Mouse (Mus musculus) kidney, embryonic 16.5 days (tissue): ENCODE results near the gene Ebf1. TPM values are rescaled to one million over a fixed set of nuclear protein-coding genes. Genes with fewer than 3 reads are reported as not detected.

Experiments used
- ATAC-seq: fragments of 200-750 bp; cut with Nextera tagmentation; 2 replicates; pipeline ENCODE4 v1.8.0; 2017; ENCODE audit warnings: moderate TSS enrichment; ENCODE audit not compliant: low FRiP score, low TSS enrichment
- H3K27ac ChIP-seq: fragments of 300-500 bp; sonication (generic); 2 replicates; pipeline ENCODE4 v1.5.1; 2014; ENCODE audit warnings: low read length
- H3K27me3 ChIP-seq: fragments of 300-500 bp; sonication (generic); 2 replicates; pipeline ENCODE4 v1.6.1; 2014; ENCODE audit warnings: low read length, control low read depth, mixed read lengths; ENCODE audit not compliant: insufficient read depth
- H3K36me3 ChIP-seq: fragments of 300-500 bp; sonication (generic); 2 replicates; pipeline ENCODE4 v1.6.1; 2014; ENCODE audit warnings: low read length, control low read depth, mixed read lengths; ENCODE audit not compliant: insufficient read depth
- H3K4me1 ChIP-seq: fragments of 300-500 bp; sonication (generic); 2 replicates; pipeline ENCODE4 v1.6.1; 2014; ENCODE audit warnings: low read length, control low read depth, mixed read lengths; ENCODE audit not compliant: insufficient read depth
- H3K4me2 ChIP-seq: fragments of 300-500 bp; sonication (generic); replicated peaks from 2 replicates; pipeline ENCODE4 v1.6.1; 2014; ENCODE audit warnings: low read depth, low read length
- H3K4me3 ChIP-seq: fragments of 300-500 bp; sonication (generic); 2 replicates; pipeline ENCODE4 v1.5.1; 2014; ENCODE audit warnings: mild to moderate bottlenecking, low read length
- H3K9ac ChIP-seq: fragments of 300-500 bp; sonication (generic); replicated peaks from 2 replicates; pipeline ENCODE4 v1.6.1; 2014; ENCODE audit warnings: low read length
- H3K9me3 ChIP-seq: fragments of 300-500 bp; sonication (generic); 2 replicates; pipeline ENCODE4 v1.6.1; 2016; ENCODE audit warnings: low read length, control low read depth
- WGBS: fragments of 180-500 bp; shearing (Covaris S2); extraction: QIAGEN DNeasy Blood & Tissue Kit; methylation state at CpG from one replicate; pipeline ENCODE4 v1.1.7; 2014; 5-methylcytosine and 5-hydroxymethylcytosine counted together
- polyA plus RNA-seq: library from polyadenylated mRNA; unstranded; fragments of >200 nt; fragmentation: Nextera tagmentation; extraction: Ambion mirVana; gene quantifications from 2 replicates; pipeline ENCODE4 v1.2.1, GENCODE M21; 2015

Gene Ebf1
- polyA plus RNA-seq, 1 experiment from 2014 or later, result 24.1 TPM

DNA sequence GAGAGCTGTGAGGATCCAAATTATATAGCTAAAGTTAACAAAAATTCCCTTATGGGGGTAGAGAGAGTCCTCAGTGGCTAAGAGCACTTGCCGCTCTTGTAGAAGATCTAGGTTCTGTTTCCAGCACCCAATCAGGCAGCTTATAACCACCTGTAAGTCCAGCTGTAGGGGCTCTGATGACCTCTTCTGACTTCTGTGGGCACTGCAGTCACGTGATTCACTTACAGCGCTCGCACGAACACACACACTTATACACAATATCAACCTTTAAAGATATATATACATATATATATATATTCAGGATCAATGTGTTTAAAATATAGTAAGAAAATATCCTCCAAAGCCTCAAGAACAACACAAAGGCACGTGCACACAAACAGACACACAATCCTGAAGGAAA, 24.1 kb upstream of the Ebf1 start:
- ATAC-seq, result no peak
- H3K27me3 ChIP-seq, result no peaks in the 10 kb centered on the region
- no peak overlapping the region for H3K9ac ChIP-seq
- H3K9me3 ChIP-seq, result no peaks in the 10 kb centered on the region
- no peaks in the 10 kb centered on the region for H3K4me1 ChIP-seq
- WGBS, result 96% methylated on average over 6 of the region's 6 CpGs
- H3K4me2 ChIP-seq, result no peak overlapping the region
- no peak overlapping the region for H3K4me3 ChIP-seq
- H3K36me3 ChIP-seq, result no peaks in the 10 kb centered on the region
- H3K27ac ChIP-seq, result no peak overlapping the region

DNA sequence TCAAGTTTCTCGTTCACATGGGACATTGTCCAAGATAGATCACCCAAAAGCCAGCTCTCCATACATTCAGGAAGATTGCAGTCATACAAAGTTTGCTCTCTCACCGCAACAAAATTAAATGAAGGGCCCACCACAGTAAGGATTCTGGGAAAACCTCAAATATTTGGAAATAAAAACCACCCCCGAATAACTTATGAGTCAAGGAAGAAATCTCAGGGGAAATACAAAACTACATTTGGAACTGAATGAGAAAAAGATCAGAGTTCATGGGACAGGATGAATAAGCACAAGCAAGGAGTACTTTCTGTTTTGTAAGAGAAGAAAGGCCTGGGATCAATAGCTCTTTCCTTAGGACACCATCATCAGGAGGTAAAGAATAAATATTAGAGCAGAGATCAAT, 22.3 kb upstream of the Ebf1 start:
- Histone ChIP-seq H3K4me1 (no peaks in the 10 kb centered on the region), H3K4me2 (no peak overlapping the region), H3K9me3 (no peaks in the 10 kb centered on the region), H3K27me3 (no peaks in the 10 kb centered on the region), H3K9ac (no peak overlapping the region), H3K36me3 (no peaks in the 10 kb centered on the region), H3K4me3 (no peak overlapping the region), H3K27ac (no peak overlapping the region)
- ATAC-seq, result no peak
- 79% methylated on average over 3 of the region's 3 CpGs for WGBS

DNA sequence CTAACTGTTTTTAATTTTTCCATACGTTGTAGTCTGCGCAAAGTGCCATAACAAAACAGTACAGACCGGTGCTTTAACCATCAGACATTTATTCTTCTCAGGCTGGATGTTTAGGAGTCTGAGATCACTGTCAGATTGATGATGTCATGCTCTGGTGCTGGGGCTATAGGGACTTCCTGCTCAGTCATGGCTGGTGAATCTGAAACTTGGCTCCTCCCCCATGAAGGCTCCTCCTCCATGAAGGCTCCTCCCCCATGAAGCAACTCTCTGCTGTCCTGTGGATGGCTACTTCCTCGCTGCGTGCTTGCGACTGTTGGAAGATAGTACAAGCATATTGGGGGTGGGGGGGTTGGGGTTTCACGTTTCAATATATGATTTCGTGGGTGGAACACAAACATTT, 10.2 kb upstream of the Ebf1 start:
- peaks cover 6% of the 10 kb centered on the region for H3K4me1 ChIP-seq
- no peak overlapping the region for H3K27ac ChIP-seq
- H3K4me3 ChIP-seq, result no peak overlapping the region
- no peak overlapping the region for H3K9ac ChIP-seq
- ATAC-seq, result no peak
- H3K27me3 ChIP-seq, result peaks cover 8% of the 10 kb centered on the region
- WGBS, result 84% methylated on average over 8 of the region's 8 CpGs
- no peaks in the 10 kb centered on the region for H3K9me3 ChIP-seq
- no peak overlapping the region for H3K4me2 ChIP-seq
- H3K36me3 ChIP-seq, result no peaks in the 10 kb centered on the region

DNA sequence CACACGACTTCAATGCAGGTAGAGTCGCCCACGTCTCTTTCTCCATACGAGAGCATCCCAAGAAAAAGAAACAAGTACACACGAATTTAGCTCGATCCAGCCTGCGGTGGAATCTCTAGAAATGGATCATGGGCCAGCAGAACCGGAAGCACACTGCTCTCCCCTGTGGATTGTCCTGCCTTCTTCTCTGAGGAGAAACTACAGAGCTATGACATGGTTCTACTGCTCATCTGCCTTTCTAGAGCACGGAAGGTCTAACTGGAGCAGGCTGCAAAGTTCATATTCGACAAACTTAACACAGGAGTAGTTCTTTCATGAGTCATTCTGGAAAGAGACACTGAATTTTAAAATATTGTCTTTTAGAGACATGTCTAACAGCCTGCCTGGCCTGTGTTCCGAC, 8.5 kb upstream of the Ebf1 start:
- WGBS, result 71% methylated on average over 11 of the region's 11 CpGs
- no peak overlapping the region for H3K9ac ChIP-seq
- peaks cover 16% of the 10 kb centered on the region for H3K27me3 ChIP-seq
- no peak overlapping the region for H3K4me3 ChIP-seq
- H3K9me3 ChIP-seq, result no peaks in the 10 kb centered on the region
- H3K36me3 ChIP-seq, result no peaks in the 10 kb centered on the region
- H3K4me1 ChIP-seq, result peaks cover 19% of the 10 kb centered on the region
- no peak overlapping the region for H3K27ac ChIP-seq
- ATAC-seq, result no peak
- no peak overlapping the region for H3K4me2 ChIP-seq

DNA sequence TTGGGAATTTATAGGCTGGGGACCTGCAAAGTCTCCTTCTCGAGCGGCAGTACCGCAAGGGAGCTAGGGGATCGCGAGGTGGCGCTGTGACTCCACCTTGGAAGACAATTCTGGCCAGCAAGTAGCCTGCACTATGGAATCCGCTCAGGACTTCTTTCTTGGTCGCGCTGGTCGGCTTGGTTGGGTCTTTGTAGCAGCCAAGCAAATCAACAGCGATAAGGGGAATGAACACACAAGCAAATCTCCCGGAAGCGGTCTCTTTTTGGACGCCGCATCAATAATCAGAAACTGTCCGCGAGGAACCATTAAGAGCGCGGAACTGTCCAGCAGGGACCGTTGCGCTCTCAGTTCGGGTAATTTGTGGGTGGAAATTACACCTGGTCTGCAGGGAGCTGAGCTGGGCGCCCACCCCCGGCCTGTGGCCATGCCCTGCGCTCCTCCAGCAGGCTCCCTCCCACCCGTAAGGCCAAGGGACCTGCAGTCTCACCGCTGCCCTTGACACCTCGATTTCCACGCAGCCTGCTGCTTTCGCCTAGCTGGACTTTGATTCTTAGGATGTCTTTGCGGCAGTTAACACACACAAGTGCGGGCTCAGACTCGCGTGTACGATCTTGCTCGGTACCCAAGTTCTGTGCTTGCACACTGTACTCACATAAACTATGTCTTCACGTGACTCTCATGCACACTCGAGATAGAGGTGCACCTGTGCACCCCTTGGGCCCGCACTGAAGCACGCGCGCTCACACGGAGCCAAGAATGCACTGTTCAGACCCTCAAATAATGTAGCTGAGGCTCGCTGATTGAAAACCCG, 5.9 kb upstream of the Ebf1 start:
- Histone ChIP-seq H3K9me3 (no peaks in the 10 kb centered on the region), H3K4me2 (peak overlapping the region; percentile 82), H3K27me3 (peaks cover 33% of the 10 kb centered on the region), H3K4me1 (peaks cover 19% of the 10 kb centered on the region), H3K36me3 (no peaks in the 10 kb centered on the region), H3K27ac (no peak overlapping the region), H3K9ac (peak overlapping the region; percentile 48), H3K4me3 (peak overlapping the region; percentile 46)
- peak; percentile 84 for ATAC-seq
- under 1% methylated on average over 45 of the region's 45 CpGs for WGBS

DNA sequence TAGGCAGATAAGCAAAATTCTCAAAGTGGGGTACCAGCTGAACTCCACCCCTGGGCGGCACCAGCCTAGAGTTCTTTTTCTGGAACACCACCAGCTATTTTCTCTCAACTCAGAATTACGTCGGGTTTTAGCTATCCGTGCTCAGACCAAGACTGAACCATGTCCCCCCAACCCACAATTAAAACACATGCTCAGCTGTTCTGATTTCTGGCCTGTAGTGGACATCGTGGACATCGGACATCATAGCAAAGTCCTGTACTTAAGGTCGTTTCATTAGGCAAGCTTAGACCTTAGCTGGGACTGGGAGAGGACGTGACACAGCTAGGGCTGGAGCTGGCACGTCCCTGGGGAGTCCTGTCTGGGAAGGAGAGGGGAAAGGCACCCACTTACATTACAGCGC, 5.0 kb upstream of the Ebf1 start:
- no peak overlapping the region for H3K9ac ChIP-seq
- H3K9me3 ChIP-seq, result no peaks in the 10 kb centered on the region
- H3K36me3 ChIP-seq, result no peaks in the 10 kb centered on the region
- ATAC-seq, result no peak
- peak overlapping the region; percentile 42 for H3K4me3 ChIP-seq
- H3K27ac ChIP-seq, result no peak overlapping the region
- peaks cover 40% of the 10 kb centered on the region for H3K27me3 ChIP-seq
- peaks cover 25% of the 10 kb centered on the region for H3K4me1 ChIP-seq
- WGBS, result 14% methylated on average over 10 of the region's 10 CpGs
- H3K4me2 ChIP-seq, result peak overlapping the region; percentile 82; the same call in 1 of the 2 replicates

DNA sequence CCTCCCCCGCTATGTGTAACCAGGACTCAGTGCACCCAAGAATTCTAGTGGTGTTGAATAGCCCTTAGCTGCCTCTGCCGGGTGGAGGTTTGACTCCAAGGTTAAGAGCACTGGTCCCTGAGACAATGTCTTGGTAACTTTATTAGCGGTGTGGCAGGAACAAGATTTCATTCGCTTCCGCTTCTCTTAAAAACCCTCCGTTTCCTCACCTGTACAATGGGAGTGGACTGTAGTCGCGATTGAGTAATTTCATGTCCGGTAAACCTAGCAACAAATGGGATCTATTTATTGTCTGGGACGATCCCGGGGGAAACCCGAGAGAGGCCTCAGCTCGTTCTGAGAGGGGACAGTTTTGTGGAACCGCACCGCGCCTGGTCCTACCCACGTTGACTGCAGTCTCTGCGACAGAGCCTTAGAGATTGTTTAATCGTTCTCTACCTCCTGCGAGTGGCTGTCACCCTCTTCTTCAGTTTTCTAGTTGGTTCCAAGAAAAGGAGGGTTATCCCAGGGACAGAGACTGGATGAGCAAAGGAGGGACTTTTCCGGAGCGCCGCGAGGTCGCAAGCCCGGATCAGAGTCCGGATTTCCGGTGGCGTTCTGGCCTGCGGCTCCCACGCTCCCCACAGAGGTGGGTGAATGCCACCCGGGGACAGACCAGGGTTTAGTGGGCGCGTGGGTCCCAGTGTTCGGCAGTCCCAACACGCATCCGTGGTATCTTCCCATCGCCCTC, 4.3 kb upstream of the Ebf1 start:
- ATAC-seq, result no peak
- Histone ChIP-seq H3K4me3 (peak overlapping the region; percentile 42), H3K27ac (no peak overlapping the region), H3K4me1 (peaks cover 28% of the 10 kb centered on the region), H3K9me3 (no peaks in the 10 kb centered on the region), H3K4me2 (peak overlapping the region; percentile 82), H3K27me3 (peaks cover 40% of the 10 kb centered on the region), H3K9ac (peak overlapping the region; percentile 39), H3K36me3 (no peaks in the 10 kb centered on the region)
- 5% methylated on average over 38 of the region's 38 CpGs for WGBS

DNA sequence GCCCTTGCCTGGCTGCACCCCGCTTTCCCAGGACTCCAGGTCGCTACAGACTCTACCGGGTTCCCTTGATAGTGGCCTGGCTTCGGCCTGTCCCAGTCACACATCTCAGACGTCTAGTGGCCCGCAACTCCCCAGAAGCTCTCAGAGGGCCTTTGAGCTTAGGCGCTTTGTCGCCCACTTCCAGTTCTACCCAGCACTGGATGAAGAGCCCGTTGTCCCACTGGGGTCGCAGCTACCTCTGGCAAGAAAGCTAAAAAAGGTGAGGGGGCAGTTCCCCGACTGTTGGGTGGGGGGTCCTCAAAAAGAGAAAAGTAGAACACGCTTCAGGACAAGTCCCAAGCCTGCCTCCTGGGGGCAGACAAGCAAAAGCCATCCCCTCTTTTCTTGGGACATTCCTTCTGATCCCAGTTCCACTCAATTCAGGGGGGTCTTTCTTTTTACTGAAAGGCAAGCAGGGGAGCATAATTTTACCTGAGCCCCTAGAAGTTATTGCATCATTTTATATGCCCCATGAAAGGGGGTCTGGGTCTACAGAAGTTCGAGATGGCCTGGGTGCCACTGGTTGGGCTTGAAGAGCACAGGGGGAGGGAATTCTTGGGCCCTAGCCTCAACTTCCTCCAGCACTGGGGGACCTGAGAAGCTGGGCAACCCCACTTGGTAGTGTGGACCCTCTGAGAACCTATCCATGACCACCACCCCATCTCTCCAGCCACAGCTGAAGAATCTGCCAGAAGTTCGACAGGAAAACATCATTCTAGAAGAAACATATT, 3.5 kb upstream of the Ebf1 start:
- Histone ChIP-seq H3K27ac (no peak overlapping the region), H3K4me1 (peaks cover 28% of the 10 kb centered on the region), H3K4me2 (peak overlapping the region; percentile 82), H3K27me3 (peaks cover 40% of the 10 kb centered on the region), H3K36me3 (no peaks in the 10 kb centered on the region), H3K9ac (peak overlapping the region; percentile 39), H3K9me3 (no peaks in the 10 kb centered on the region), H3K4me3 (peak overlapping the region; percentile 42)
- WGBS, result 8% methylated on average over 14 of the region's 14 CpGs
- ATAC-seq, result no peak

DNA sequence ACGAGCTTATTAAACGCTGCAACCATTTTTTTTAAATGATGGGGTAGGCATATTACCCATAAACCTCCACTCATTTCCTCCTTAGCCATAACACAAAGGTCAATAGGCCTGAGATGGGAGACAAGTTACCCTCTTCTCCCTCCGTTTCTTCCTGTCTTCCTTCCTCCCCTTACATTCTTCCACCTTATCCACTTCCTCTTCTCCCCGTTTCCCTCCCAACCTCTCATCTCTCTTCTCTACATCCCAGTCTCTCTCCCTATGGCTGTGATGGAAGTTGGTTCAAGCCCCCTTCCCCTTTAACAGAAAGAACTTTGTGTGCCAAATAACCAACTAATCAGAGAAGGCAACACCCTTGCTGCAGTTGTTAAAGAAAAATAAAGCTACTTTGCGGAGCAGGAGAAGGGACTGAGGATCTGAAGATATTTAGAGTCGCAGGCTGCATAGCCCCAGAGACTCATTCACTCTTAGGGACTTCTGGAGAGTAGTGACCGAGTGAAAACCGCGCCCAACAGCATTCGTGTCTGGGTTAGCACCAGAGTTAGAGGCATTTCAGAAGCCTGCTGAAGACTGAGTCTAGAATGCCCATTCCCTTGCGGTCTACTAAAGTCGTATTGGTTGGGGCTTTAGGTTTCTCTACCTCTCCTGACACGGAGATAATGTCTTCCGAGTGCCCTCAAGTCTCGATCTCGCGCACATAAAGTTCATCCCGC, 884 bp upstream of the Ebf1 start:
- Histone ChIP-seq H3K9ac (peak overlapping the region; percentile 56), H3K4me3 (peak overlapping the region; percentile 69), H3K4me1 (peaks cover 36% of the 10 kb centered on the region), H3K9me3 (no peaks in the 10 kb centered on the region), H3K4me2 (peak overlapping the region; percentile 69), H3K36me3 (no peaks in the 10 kb centered on the region), H3K27ac (no peak overlapping the region), H3K27me3 (peaks cover 53% of the 10 kb centered on the region)
- 11% methylated on average over 18 of the region's 18 CpGs for WGBS
- no peak for ATAC-seq
